Mouse (Mus musculus) MEL (cell line): Measurements from ENCODE around the gene Gpx1.
A peak's percentile ranks its signal among the peaks of the same experiment; 100 is the strongest.

Experiments
- CTCF ChIP-seq, 3 experiments: IDR thresholded peaks in 2 of 3; conservative IDR thresholded peaks in 1 of 3; 2 replicates each; pipeline ENCODE4 v1.5.1; 2011 to 2012; ENCODE audit warnings: low read length in 3 of 3, low read depth in 2 of 3, mild to moderate bottlenecking in 2 of 3, improper control_type of control experiment in 1 of 3, inconsistent platforms in 1 of 3, mixed read lengths in 1 of 3, moderate library complexity in 1 of 3; ENCODE audit not compliant: control insufficient read depth in 1 of 3, insufficient read depth in 1 of 3, poor library complexity in 1 of 3, severe bottlenecking in 1 of 3
- E2F4 ChIP-seq: IDR thresholded peaks from 2 replicates; pipeline ENCODE4 v1.6.1; 2011; ENCODE audit warnings: low read depth, low read length, improper control_type of control experiment, borderline replicate concordance
- EP300 ChIP-seq, 2 experiments: IDR thresholded peaks; 2 replicates each; pipeline ENCODE4 v1.6.1; 2011; ENCODE audit warnings: improper control_type of control experiment in 2 of 2, low read length in 2 of 2, low read depth in 1 of 2, mild to moderate bottlenecking in 1 of 2
- ETS1 ChIP-seq: IDR thresholded peaks from 2 replicates; pipeline ENCODE4 v1.6.1; 2012; ENCODE audit warnings: low read depth, mild to moderate bottlenecking, inconsistent platforms, low read length, improper control_type of control experiment, moderate library complexity
- MAX ChIP-seq: IDR thresholded peaks from 2 replicates; pipeline ENCODE4 v1.6.1; 2011; ENCODE audit warnings: low read length, improper control_type of control experiment
- POLR2A ChIP-seq, 2 experiments: IDR thresholded peaks; 2 replicates each; pipeline ENCODE4 v1.6.1; 2011 to 2012; ENCODE audit warnings: low read length in 2 of 2, mild to moderate bottlenecking in 2 of 2, control low read depth in 1 of 2, improper control_type of control experiment in 1 of 2, low read depth in 1 of 2, moderate library complexity in 1 of 2; ENCODE audit not compliant: control insufficient read depth in 1 of 2, insufficient read depth in 1 of 2, poor library complexity in 1 of 2
- ZC3H11A ChIP-seq: IDR thresholded peaks from 2 replicates; pipeline ENCODE4 v1.6.1; 2012; ENCODE audit warnings: low read depth, mild to moderate bottlenecking, inconsistent platforms, low read length, improper control_type of control experiment

DNA sequence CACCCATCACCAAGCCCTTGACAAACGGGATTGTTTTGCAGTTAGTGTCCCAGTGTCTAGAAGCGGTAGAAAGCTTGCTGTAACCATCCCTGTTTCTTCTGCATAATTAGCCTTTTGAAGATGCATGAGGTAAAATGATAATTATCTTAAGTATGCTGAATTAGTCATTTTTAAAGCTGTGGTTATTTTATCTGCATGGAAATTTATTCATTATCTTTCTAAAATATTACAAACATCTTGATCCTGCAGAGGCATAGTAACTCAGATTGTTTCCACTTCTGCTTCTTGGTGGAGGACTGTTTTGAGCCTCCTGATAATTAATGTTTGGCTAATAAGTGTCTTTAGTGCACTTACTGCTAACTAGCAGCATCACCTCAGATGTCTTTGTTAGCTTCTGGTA lies 20.2 kb upstream of the Gpx1 start:
- TF ChIP-seq ZC3H11A: no peak
- TF ChIP-seq POLR2A (IDR thresholded peaks at IDR 0.05; ENCODE audit: control insufficient read depth in 1 of 2, insufficient read depth in 1 of 2, low read depth in 1 of 2, low read length in 2 of 2, poor library complexity in 1 of 2): no peak
- peak; percentile 37 to 57 for TF ChIP-seq EP300 (IDR thresholded peaks at IDR 0.05; ENCODE audit: low read depth in 1 of 2, low read length in 2 of 2)
- peak; percentile 46 for TF ChIP-seq ETS1
- TF ChIP-seq CTCF (IDR thresholded peaks at IDR 0.05 in 2 of 3, conservative IDR thresholded peaks at IDR 0.05 in 1 of 3; ENCODE audit: control insufficient read depth in 1 of 3, insufficient read depth in 1 of 3, low read depth in 2 of 3, low read length in 3 of 3, poor library complexity in 1 of 3, severe bottlenecking in 1 of 3): no peak
- TF ChIP-seq MAX: no peak
- TF ChIP-seq E2F4: no peak
